Mouse (Mus musculus) lung, adult 18-20 months (tissue): ENCODE measurements around the gene Stk19.

Source experiments
- DNase-seq, 2 experiments: peaks; one replicate each; pipeline ENCODE4 v3.0.0; 2022; ENCODE audit warnings: mixed read lengths in 2 of 2

Gene Stk19

DNA sequence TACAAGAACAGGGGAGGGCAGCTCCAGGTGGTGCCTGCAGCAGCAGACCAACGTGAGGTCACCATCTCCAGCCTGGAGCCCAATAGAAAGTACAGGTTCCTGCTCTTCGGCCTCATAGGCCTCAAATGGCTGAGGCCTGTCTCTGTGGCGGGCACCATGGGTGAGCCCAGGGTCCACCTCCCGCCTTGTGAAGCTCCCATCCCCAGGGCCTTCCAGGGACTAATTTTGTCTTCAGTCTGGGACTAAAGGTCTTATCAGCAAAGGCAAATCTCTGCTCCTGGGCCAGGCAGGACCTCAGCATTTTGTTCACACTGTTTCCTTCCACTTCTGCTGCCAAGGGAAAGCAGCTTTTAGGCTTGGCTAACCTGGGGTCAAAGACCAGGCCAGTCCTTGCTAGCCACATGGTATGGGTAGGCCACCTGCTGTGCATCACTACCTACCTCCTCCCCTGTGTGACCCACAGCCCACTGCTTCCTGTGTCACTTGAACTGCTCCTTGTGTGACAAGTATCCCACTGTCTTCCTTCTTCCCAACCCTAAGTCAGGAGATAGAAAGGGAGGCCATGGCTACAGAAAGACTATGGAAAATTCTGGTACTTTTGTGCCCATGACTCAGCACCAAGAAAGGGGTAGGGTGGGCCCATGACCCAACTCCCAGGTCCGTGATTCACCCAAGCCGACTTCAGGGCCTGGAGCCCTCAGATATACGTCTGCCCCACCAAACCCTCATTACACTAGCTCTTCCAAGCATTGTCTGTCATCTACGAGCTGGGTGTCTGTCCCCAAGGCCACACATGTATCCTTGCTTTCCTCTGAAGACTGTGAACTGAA is 40.2 kb downstream of the Stk19 start:
- no peak for DNase-seq

- DNase-seq: peak; percentile 18 to 24
Observed at GRCm38 (mm10) chr17:34795633-34796032, 41.1 kb downstream of the Stk19 start.

GRCm38 (mm10) chr17:34795016-34795415 is 41.7 kb downstream of the Stk19 start:
- DNase-seq: no peak

DNA sequence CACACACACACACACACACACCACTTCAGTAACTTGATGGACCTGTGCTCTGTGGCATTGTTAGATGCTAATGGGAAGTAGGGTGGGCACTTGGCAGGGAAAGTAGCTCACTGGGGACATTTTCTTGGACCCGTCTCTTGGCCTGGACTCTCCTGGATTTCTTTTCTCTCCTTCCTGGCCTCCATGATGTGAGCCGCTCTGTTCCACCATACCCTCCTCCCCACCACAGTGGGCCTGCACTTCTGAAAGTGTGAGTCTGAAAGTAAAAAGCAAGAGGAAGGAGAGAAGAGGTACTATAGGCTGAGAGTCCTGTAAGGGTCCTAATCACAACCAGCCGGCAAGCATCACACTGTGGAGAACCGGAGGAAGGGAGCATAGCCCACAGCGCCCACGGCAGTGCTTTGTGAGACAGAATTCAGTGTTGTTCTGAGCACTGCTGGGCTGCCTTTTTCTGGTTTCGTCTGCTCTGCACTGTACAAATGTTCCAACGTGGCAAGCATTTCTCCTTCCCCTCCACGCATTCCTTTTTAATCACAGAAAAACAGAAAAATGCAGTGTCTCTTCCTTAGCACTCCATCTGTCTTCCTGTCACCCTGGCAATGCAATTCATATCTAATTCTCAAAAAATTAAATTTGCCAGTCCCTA is 58.9 kb downstream of the Stk19 start:
- no peak for DNase-seq
